Mouse (Mus musculus) forebrain, embryonic 11.5 days (tissue): ENCODE measurements around the gene Map3k4. TPM values are rescaled to one million over a fixed set of nuclear protein-coding genes. Genes with fewer than 3 reads are reported as not detected.
A peak's percentile ranks its signal among the peaks of the same experiment; 100 is the strongest.

Source experiments
- ATAC-seq: fragments of 200-750 bp; cut with Nextera tagmentation; replicated peaks from 2 replicates; pipeline ENCODE4 v1.8.0; 2017; ENCODE audit warnings: moderate TSS enrichment; ENCODE audit not compliant: low FRiP score
- DNase-seq: peaks from one replicate; pipeline ENCODE4 v3.0.0-alpha.2; 2017; ENCODE audit warnings: low spot score
- H3K27ac ChIP-seq: fragments of 300-500 bp; sonication (generic); 2 replicates; pipeline ENCODE4 v1.5.1; 2014; ENCODE audit warnings: low read depth, low read length
- H3K27me3 ChIP-seq: fragments of 300-500 bp; sonication (generic); 2 replicates; pipeline ENCODE4 v1.6.1; 2014; ENCODE audit warnings: mild to moderate bottlenecking, low read length, mixed read lengths; ENCODE audit not compliant: control insufficient read depth, insufficient read depth
- H3K36me3 ChIP-seq: fragments of 300-500 bp; sonication (generic); 2 replicates; pipeline ENCODE4 v1.6.1; 2014; ENCODE audit warnings: mild to moderate bottlenecking, low read length, moderate library complexity, mixed read lengths; ENCODE audit not compliant: control insufficient read depth, insufficient read depth
- H3K4me1 ChIP-seq: fragments of 300-500 bp; sonication (generic); replicated peaks from 2 replicates; pipeline ENCODE4 v1.6.1; 2014; ENCODE audit warnings: low read length, mixed read lengths; ENCODE audit not compliant: control insufficient read depth, insufficient read depth
- H3K4me2 ChIP-seq: fragments of 300-500 bp; sonication (generic); 2 replicates; pipeline ENCODE4 v1.6.1; 2014; ENCODE audit warnings: low read depth, mild to moderate bottlenecking, low read length, moderate library complexity, mixed read lengths; ENCODE audit not compliant: severe bottlenecking
- H3K4me3 ChIP-seq: fragments of 300-500 bp; sonication (generic); 2 replicates; pipeline ENCODE4 v1.5.1; 2014; ENCODE audit warnings: low read depth, low read length
- H3K9ac ChIP-seq: fragments of 300-500 bp; sonication (generic); 2 replicates; pipeline ENCODE4 v1.6.1; 2014; ENCODE audit warnings: low read length
- H3K9me3 ChIP-seq: fragments of 300-500 bp; sonication (generic); 2 replicates; pipeline ENCODE4 v1.6.1; 2016; ENCODE audit warnings: low read length, mixed read lengths; ENCODE audit not compliant: control insufficient read depth
- WGBS: fragments of 180-500 bp; shearing (Covaris S2); extraction: QIAGEN DNeasy Blood & Tissue Kit; methylation state at CpG from one replicate; pipeline ENCODE4 v1.1.7; 2014; 5-methylcytosine and 5-hydroxymethylcytosine counted together
- polyA plus RNA-seq: library from polyadenylated mRNA; unstranded; fragments of >200 nt; fragmentation: Nextera tagmentation; extraction: Ambion mirVana; gene quantifications from 2 replicates; pipeline ENCODE4 v1.2.1, GENCODE M21; 2014

The Map3k4 gene
- polyA plus RNA-seq, 1 experiment from 2014 or later = 49.5 TPM

DNA sequence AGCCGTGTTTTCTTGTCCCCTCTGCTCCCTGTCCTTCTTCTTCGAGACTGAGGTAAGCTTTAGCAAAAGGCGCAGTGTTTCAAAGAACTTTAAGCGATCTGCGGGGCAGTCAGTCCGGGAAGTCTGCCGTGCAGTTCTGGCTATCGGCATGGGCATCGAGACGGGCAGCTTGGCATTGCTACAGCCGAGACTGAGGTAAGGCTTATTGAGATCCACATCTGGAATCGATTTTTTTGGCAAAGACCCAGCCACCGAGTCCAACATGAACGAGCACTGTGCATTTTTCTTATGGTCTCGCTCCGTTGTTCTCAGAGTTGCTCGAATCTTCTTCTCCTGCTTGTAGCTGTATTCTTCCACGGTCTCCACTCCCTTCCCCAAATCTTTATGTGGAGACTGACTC, 46.8 kb downstream of the Map3k4 start:
- no peak overlapping the region for H3K4me3 ChIP-seq
- ATAC-seq (no peak), DNase-seq (no peak)
- no peak overlapping the region for H3K4me2 ChIP-seq
- 95% methylated on average over 18 of the region's 18 CpGs for WGBS
- no peaks in the 10 kb centered on the region for H3K9me3 ChIP-seq
- no peak overlapping the region for H3K9ac ChIP-seq
- peaks cover 3% of the 10 kb centered on the region; the same call in 1 of the 2 replicates for H3K36me3 ChIP-seq
- no peaks in the 10 kb centered on the region for H3K4me1 ChIP-seq
- no peak overlapping the region for H3K27ac ChIP-seq
- H3K27me3 ChIP-seq = no peaks in the 10 kb centered on the region

DNA sequence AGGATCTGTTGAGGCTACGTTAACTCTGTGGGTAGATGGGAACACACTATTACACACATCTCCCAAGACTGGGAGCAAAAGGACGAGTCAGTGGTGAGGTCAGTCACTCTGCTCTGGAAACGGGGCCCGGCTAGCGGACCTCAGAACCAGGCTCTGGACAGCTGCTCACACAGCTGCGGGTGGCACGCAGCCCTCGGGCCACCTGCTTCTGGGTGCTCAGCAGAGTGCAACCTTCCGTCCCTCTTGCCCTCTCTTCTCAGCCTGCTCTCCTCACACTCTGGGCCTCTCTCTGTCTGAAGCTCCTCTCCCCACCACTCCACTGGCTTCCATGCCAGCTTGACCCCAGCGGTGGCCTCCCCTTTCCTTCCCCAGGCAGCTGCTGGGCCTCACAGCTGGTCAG, 50.1 kb downstream of the Map3k4 start:
- H3K4me1 ChIP-seq = no peaks in the 10 kb centered on the region
- no peak overlapping the region for H3K27ac ChIP-seq
- WGBS = 93% methylated on average over 10 of the region's 10 CpGs
- H3K27me3 ChIP-seq = no peaks in the 10 kb centered on the region
- no peaks in the 10 kb centered on the region for H3K9me3 ChIP-seq
- DNase-seq (no peak), ATAC-seq (no peak)
- no peak overlapping the region for H3K4me3 ChIP-seq
- H3K4me2 ChIP-seq = no peak overlapping the region
- H3K36me3 ChIP-seq = peaks cover 3% of the 10 kb centered on the region; the same call in 1 of the 2 replicates
- no peak overlapping the region for H3K9ac ChIP-seq

- Histone ChIP-seq H3K9ac (no peak overlapping the region), H3K4me1 (no peaks in the 10 kb centered on the region), H3K36me3 (peaks cover 3% of the 10 kb centered on the region; the same call in 1 of the 2 replicates), H3K9me3 (no peaks in the 10 kb centered on the region), H3K27ac (no peak overlapping the region), H3K4me2 (no peak overlapping the region), H3K4me3 (no peak overlapping the region), H3K27me3 (no peaks in the 10 kb centered on the region)
- 89% methylated on average over 4 of the region's 4 CpGs for WGBS
- ATAC-seq (no peak), DNase-seq (no peak)
Measured at GRCm38 (mm10) chr17:12268091-12268490, 50.5 kb downstream of the Map3k4 start.

DNA sequence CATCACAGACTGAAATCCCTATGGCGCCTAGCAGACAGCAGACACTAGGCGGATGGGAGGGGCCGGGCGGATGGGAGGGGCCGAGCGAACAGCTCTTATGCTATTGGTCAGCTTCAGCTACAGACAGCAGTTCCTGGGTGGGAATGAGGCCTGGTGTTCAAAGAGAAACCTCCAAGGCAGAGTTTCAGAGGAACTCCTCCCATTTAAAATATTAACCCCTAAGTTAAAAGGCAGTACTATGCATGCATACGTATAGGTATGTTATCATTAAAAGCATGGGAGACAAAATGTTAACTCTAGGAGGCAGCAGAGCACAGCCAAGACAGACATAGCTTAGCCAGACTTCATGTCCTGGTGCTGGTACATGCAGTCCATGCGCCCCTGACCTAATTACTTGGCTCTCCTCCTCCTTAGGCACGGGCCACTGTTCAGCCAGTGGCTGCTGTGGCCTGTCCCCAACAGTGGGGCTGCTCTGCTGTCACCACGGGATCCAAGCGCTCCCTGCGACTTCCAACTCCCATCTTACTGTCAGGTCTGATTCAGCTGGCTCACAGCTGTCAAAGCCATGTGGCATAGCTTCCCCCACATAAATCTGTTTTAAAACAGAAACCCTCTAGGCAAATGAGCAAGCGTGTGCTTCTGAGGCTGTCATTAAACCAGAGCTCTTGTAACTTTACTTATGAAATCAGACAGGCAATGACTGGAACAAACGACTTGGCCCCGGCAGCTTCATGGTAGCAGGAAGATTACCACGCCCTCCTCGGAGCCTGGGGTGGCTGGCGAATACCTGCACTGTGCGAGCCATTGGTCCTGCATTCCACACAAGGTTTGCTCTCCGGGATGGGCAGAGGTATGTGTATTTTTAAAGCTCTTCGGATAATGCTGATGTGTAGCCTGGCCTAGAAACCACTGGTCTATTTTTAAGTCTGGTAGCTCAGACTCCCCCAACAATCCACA, 52.3 kb downstream of the Map3k4 start:
- peaks cover 3% of the 10 kb centered on the region; the same call in 1 of the 2 replicates for H3K36me3 ChIP-seq
- peak; percentile 51; the same call in 1 of the 2 replicates for ATAC-seq
- H3K4me1 ChIP-seq = no peaks in the 10 kb centered on the region
- H3K9me3 ChIP-seq = no peaks in the 10 kb centered on the region
- no peaks in the 10 kb centered on the region for H3K27me3 ChIP-seq
- H3K4me2 ChIP-seq = no peak overlapping the region
- WGBS = 70% methylated on average over 21 of the region's 21 CpGs
- no peak overlapping the region for H3K9ac ChIP-seq
- H3K4me3 ChIP-seq = no peak overlapping the region
- no peak overlapping the region for H3K27ac ChIP-seq
- peak; percentile 69 for DNase-seq

DNA sequence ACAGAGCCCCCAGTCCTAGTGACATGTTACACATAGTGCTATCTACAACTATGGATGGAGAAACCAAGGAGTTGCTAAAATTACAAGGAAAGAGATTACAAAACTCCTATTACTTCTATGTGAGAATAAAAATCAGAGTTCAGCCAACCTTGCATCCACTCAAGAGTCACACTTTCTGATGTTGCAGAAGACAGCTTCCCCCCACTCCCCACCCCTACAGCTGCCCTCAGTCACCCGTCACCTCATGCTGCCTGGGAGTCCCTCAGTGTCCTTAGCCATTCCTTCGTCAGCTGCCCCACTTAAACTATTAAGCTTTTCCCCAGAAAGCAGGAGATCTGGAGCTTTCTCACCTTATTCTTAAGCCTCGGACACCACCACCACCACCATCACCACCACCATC, 54.3 kb downstream of the Map3k4 start:
- Histone ChIP-seq H3K27ac (no peak overlapping the region), H3K4me3 (no peak overlapping the region), H3K4me1 (no peaks in the 10 kb centered on the region), H3K9ac (no peak overlapping the region), H3K36me3 (no peaks in the 10 kb centered on the region; the same call in 1 of the 2 replicates), H3K4me2 (no peak overlapping the region), H3K9me3 (no peaks in the 10 kb centered on the region), H3K27me3 (no peaks in the 10 kb centered on the region)
- WGBS = 90% methylated on average over 3 of the region's 3 CpGs
- DNase-seq (no peak), ATAC-seq (no peak)

- no peaks in the 10 kb centered on the region for H3K27me3 ChIP-seq
- H3K36me3 ChIP-seq = no peaks in the 10 kb centered on the region; the same call in 1 of the 2 replicates
- no peak for ATAC-seq
- no peaks in the 10 kb centered on the region for H3K4me1 ChIP-seq
- H3K27ac ChIP-seq = no peak overlapping the region
- no peaks in the 10 kb centered on the region for H3K9me3 ChIP-seq
- DNase-seq = no peak
- WGBS = 85% methylated on average over 13 of the region's 13 CpGs
- no peak overlapping the region for H3K4me3 ChIP-seq
- H3K9ac ChIP-seq = no peak overlapping the region
- H3K4me2 ChIP-seq = no peak overlapping the region
Measured at GRCm38 (mm10) chr17:12263787-12264186, 54.8 kb downstream of the Map3k4 start.

DNA sequence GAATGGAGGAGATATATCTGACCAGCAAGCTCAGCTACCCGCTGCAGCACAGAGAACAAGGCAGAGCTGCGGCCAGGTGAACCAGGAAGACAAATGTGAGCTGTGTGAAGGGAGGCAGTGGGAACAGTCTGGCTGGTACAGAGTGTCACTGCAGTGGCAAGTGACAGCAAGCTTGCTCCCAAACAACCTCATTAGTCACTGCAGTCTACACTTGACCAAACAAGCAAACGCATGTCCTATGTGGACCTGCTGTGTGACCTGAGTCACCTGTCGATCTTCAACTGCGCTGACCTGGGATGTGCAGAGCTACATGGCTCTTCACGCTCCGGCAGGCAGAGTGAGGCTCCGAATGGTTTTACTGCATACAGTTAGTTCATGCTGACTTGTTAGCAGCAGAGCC, 55.7 kb downstream of the Map3k4 start:
- Histone ChIP-seq H3K27ac (no peak overlapping the region), H3K36me3 (no peaks in the 10 kb centered on the region; the same call in 1 of the 2 replicates), H3K4me3 (no peak overlapping the region), H3K4me1 (no peaks in the 10 kb centered on the region), H3K9ac (no peak overlapping the region), H3K9me3 (no peaks in the 10 kb centered on the region), H3K4me2 (no peak overlapping the region), H3K27me3 (no peaks in the 10 kb centered on the region)
- DNase-seq = no peak
- ATAC-seq = no peak
- WGBS = 95% methylated on average over 8 of the region's 8 CpGs

DNA sequence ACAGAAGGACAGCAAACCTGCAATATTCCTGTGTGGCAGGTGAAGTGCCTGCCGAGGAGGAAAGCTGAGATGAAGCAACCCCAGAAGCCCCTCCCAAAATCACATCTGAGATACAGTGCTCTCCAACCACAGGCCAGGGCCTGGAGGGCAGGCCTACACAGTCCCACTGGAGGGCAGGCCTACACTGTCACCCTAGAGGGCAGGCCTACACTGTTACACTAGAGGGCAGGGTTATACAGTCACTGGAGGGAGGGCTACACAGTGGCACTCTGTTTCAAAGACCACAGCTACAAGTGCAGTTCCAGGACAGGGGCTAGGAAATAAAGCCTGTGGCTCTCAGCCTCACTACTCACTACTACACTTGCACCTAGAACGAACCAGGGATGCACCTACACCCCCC, 56.7 kb downstream of the Map3k4 start:
- no peak for DNase-seq
- WGBS = 83% methylated on average over 2 of the region's 2 CpGs
- Histone ChIP-seq H3K4me2 (no peak overlapping the region), H3K4me1 (no peaks in the 10 kb centered on the region), H3K9ac (no peak overlapping the region), H3K4me3 (no peak overlapping the region), H3K9me3 (no peaks in the 10 kb centered on the region), H3K27ac (no peak overlapping the region), H3K27me3 (no peaks in the 10 kb centered on the region), H3K36me3 (no peaks in the 10 kb centered on the region; the same call in 1 of the 2 replicates)
- no peak for ATAC-seq
